Mouse (Mus musculus): ENCODE data around the gene Haghl.

- no peak for TF ChIP-seq GATA1 (IDR thresholded peaks at IDR 0.05; ENCODE audit: low read length)
- no peak for TF ChIP-seq TAL1 (IDR thresholded peaks at IDR 0.05; ENCODE audit: low read length)
These were observed 21.0 kb upstream of the Haghl start for GRCm38 (mm10) chr17:25806507-25806906.

Data from erythroblast, embryonic 14.5 days (primary cell).